Mouse (Mus musculus) embryo, embryonic 11.5 days (tissue): ENCODE data around the gene Cep295nl.

Experiments
- DNase-seq: peaks from one replicate; pipeline ENCODE4 v3.0.0-alpha.2; 2012; ENCODE audit warnings: low read depth, low spot score

Gene Cep295nl

DNA sequence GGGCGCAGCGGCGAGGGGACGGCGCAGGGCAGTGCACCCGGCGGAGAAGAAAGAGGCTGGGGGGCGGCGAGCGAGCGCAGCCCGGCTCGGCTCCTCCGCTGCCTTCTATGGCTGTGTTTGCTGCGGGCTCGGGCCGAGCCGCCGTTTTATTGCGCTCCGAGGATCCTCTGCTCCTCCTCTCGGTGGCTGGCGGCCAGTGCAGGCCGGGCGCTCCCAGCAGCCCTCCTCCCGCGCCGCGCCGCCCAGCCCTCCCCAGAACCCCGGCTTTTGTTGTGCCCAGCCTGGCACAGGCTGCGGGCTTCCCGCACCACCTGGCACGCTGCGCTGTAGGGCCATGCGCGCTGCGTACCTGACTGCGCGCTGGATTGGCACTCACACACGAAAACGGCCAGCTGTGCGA lies 12.9 kb upstream of the Cep295nl start:
- peak; percentile 65 for DNase-seq

DNA sequence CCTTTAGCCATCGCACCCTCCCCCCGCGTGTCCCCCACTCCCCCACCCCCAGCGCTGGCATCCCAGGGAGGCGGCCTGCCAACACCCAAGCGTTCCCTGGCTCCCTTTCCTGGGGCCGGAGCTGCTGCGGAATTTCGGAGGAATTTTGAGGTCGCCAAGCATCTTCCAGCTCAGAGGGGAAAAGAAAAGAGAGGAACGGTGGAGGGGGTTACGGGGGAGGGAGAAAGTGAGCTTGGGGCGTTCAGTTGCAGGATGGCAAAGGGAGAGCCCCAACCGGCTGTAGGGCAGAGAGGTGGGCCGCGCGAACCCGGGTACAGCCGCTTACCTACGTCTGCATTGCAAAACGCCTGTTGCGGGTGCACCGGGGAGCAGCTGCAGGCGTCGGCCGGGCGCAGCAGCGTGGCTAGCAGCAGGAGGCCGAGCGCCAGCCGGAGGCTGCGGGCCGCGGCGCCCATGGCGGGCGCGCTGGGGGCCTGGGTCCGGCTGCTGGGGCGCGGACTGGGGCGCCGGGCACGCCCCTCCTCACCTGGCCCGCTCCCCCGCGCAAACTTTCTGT lies 12.4 kb upstream of the Cep295nl start:
- DNase-seq, result no peak

DNA sequence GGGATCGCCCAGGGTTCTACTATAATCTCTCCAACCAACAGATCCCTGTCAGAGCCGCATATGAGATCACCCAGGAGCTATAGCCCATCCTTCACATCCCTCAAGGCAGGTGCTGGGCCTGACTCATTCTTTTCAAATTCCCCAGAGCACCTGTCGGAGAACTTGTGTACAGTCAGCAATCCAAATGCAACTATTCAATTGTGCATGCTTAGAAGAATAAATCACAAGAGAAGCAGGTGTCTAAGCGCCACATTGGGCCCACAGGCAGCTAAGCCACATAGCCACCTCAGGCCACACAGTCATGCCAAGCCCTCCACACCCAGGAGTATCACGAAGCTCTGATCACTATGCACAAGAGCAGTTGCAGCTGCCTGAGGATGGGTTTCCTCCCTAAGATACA lies 7.2 kb upstream of the Cep295nl start:
- DNase-seq, result no peak

DNA sequence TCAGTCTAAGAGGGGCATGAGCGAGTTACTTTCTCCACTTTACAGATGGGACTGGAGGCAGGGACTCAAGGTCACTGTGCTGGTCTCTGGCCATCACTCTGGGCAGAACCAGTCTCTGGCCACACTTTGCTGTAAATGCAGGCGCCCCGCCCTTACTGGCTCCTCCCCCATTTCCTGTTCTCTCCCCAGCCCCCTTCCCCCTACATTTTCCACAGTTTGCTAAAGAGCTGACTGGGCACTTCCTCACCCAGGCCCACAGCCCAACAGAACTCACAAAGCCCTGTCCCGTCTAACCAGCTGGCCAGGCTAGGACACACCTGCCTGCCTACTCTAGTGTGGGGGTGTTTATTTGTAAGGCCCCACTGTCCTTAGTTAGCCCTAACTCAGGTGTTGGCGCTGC lies 6.6 kb upstream of the Cep295nl start:
- DNase-seq, result no peak

DNA sequence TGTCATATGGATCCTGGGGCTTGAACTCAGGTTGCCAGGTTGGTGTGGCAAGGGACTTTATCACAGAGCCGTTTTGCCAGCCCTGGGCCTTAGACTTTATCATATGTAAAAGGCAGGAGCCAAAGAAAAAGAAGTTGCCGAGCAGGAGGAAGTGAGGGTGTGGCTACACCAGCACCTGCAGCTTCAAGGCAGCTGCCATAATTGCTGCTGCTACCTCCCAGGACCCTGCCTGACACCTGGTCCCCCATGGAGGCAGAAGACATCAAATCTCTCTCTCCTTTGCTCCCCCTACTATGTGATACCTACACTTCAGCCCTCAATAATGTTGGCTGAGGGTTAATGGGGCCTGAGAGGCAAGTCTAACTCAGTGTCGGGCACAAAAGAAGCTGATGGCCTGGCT lies 6.1 kb upstream of the Cep295nl start:
- DNase-seq, result no peak

DNA sequence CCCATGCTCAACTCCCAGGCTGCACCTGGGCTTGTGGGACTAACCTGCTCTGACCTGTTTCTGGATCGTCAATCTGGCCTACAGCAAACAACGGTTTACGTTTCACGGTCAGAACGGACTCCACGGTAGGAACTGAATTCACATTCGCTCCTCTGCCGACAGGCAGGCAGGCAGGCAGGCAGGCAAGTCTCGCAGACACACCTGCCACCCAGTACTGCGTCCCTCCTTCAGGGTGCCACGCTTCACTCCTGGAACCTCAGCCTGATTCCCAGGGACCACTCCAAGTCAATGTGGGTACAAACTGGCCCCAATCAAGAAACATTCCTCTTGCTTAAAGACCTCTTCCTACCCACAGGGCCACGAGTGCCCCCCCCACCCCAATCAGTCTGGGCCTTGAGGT lies 5.6 kb upstream of the Cep295nl start:
- no peak for DNase-seq

DNA sequence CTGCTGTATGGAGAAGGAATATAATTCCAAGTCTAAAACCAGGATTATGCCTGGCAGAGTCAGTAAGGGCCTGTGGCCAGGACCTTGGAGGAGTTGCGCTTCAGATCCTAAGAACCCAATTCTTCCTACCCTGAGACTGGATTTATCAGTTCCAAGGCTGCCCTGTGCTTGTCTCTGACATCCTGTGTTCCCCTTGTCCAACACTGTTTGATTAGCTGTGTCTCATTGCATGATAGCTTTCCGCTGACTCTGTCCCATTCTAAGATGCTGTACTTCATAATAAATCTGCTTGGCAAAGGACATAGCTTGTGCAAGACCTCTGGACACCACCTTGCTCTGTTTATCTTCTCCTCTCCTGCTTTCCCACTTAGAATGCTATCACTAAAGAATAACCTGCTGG lies 5.1 kb upstream of the Cep295nl start:
- DNase-seq, result no peak

- no peak for DNase-seq
Observed at GRCm38 (mm10) chr11:118346395-118347096, 4.2 kb upstream of the Cep295nl start.

- no peak for DNase-seq
Observed at GRCm38 (mm10) chr11:118345693-118346092, 3.4 kb upstream of the Cep295nl start.

- no peak for DNase-seq
Observed at GRCm38 (mm10) chr11:118343629-118344028, 1.3 kb upstream of the Cep295nl start.

GRCm38 (mm10) chr11:118337491-118338168 lies 4.7 kb downstream of the Cep295nl start:
- DNase-seq, result no peak

DNA sequence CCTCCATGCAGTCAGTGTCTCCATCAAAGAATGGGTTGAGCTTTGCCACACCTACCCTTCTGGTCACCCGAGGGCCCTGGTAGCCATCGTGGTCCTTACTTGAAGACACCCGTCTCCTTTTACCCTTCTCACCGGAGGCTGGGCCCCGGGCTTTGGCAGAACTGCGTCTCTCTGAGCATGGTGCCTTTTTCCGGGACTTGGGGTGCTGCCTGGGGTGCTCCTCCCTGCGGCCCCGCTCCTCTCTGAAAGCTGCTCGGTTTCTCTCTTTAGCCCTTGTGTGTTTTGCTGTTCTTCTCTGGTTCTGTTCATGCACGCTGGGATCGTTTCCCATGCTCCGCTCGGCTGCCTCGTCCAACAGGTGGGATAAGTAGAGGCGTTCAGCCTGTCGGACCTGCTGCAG lies 8.9 kb downstream of the Cep295nl start:
- DNase-seq, result no peak

DNA sequence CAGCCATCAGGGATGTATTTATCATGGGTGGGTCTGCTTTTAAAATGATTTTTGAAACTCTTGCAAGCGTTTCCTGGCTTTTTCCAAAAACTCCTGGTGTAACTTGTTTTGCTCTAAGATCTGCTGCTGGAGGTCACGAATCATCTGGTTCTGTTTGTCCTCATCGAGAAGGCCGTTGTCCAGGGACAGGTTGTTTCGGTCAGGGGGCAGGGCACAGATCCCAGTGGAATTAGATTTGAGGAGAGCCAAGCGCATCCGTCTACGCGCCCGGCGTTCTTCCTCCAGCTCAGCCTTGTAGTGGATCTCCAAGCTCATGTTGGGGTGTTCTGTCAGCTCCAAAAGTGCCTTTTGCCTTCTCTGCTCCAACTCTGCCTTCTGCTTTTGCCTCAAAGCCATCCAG lies 9.9 kb downstream of the Cep295nl start:
- no peak for DNase-seq

DNA sequence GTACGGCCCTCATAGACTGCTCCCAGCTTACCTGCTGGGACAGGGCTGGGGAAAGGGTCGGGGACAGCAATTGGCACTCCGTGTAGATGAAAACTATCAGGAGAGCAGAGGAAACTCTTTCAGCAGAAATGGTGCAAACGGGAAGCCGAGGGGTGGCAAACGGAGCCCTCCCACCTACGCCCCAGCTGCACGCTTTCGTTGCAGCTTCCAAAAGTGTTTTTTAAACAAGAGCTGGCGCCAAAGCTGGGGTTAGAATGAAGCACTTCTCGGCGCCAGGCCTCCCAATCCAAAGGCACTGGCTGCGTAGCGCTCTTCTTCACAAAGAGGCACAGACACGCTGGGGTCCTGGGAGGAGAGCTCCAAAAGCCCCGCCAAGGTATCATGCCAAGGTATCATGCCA lies 11.5 kb downstream of the Cep295nl start:
- DNase-seq, result no peak

GRCm38 (mm10) chr11:118330361-118330760 lies 11.9 kb downstream of the Cep295nl start:
- no peak for DNase-seq

- DNase-seq, result no peak
Observed at GRCm38 (mm10) chr11:118328947-118329346, 13.4 kb downstream of the Cep295nl start.

DNA sequence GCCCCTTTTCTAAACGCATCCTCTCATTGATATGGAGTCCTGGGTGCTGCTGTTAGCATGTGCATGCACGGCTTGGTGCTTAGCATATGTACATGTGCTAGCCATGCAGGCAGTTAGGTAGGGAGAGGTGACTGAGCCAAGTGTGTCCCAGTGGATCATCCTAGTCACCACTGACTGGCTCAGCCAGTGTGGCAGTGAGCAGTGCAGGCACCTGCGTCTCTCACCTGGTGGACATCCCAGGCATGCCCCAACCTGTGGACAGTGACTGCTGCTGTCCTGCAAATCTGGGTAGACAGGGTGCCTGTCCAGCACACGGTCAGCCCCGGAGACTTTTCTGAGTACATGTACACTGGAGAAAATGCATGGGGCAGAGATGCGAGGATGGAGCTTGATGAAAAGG lies 13.8 kb downstream of the Cep295nl start:
- no peak for DNase-seq

DNA sequence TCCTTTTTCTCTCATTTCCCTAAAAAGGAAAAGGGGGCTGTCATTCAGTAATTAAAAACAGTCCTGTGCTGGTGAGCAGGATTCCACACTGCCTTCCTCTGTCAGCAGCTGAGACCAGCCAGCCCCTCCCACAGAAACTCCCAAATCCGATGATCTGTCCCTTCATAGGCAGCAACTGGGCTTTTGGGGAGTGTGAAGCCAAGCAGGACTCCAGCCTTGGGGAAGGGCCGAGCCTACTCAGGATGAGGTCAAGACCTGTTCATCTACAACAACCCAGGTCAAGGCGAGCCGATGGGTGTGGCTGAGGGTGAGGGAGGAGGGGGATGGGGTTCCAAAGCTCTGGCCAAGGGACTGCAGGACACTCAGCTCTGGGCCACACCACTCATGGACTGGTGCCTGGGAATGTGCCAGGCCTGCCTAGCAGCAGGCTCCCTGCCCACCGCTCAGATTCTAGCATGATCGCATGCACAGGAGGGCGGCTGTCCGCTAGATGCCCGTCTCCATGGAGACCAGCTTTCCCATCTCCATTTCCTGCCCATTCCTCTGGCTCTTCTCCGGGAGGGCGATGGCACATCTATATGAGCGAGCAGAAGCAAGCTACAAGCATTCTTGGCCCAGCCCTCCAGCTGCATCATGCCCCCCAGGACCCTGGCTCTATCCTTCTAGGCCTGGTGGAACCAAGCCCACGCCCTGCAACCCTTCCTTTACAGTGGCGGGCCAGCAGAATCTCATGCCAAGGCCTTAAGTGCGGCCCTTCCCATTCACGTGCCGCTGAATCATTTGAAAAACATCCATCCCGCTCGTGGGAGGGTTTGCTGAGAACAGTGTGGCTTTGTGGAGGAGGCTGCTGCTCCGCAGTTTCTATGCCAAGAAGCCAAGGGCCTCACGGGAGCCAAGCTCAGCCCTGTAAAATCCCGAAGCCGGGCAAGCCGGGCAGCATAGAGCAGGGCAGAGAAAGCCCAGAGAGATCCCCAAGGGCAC lies 15.0 kb downstream of the Cep295nl start:
- DNase-seq, result no peak

- no peak for DNase-seq
Observed at GRCm38 (mm10) chr11:118326491-118326890, 15.8 kb downstream of the Cep295nl start.

DNA sequence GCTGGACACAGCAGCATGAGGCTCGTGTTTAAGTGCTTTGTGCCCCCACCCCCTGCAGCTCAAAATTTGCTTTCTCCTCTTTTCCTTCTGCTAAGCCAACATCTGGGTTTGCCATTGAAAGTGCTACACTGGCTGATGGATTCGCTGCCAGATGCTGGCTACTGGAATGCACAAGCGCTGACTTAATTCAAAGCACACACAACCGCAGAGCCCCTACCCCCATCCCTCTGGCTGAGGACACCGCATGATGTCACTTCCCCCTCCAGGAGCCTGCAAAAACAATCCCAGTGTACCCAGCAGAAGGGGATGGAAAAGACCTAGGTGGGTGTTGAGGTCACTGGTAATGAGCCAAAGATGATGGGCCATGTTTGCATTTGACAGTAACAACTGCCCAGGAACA lies 17.8 kb downstream of the Cep295nl start:
- DNase-seq, result peak; percentile 46

GRCm38 (mm10) chr11:118323974-118324373 lies 18.3 kb downstream of the Cep295nl start:
- no peak for DNase-seq

DNA sequence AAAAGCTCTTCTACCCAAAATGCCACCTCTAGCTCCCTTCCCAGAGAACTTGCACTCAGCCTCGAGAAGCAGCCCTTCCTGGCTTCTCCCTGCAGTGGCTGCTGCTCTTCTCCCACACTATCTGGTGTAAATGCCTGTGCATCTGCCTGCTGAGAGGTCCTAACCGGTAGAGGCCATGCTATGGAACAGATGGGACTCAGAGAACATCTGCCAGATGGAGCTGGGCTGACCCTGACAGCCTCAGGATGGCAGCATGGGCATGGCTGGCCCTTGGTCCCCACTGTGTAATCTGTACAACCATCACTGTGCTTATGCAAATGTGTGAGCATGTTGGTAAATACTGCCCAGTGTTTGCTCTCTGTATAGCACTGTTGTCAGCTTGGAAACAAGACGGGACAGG lies 19.7 kb downstream of the Cep295nl start:
- no peak for DNase-seq
